Mouse (Mus musculus) macrophage (primary cell): Measurements from ENCODE around the gene Iyd. TPM values are rescaled to one million over a fixed set of nuclear protein-coding genes. Genes with fewer than 3 reads are reported as not detected.
"Not testable (repeated sequence)": the region's sequence is repeated elsewhere in the genome, so short reads cannot be mapped to it uniquely, and the experiment has no call there.

Experiments used
- H3K27ac ChIP-seq: fragments of 350-480 bp; formaldehyde crosslinking; 2 replicates; pipeline ENCODE4 v1.9.0; 2021
- H3K36me3 ChIP-seq: fragments of 350-480 bp; formaldehyde crosslinking; 2 replicates; pipeline ENCODE4 v1.9.0; 2021; ENCODE audit errors: inconsistent target
- H3K4me3 ChIP-seq: fragments of 350-480 bp; formaldehyde crosslinking; 2 replicates; pipeline ENCODE4 v1.9.0; 2021; ENCODE audit errors: inconsistent target
- H3K79me2 ChIP-seq: fragments of 350-480 bp; formaldehyde crosslinking; 2 replicates; pipeline ENCODE4 v1.9.0; 2021; ENCODE audit errors: inconsistent target
- WGBS: methylation state at CpG from one replicate; pipeline ENCODE4 v1.1.7; 2026; ENCODE audit warnings: inconsistent platforms; ENCODE audit not compliant: missing documents; 5-methylcytosine and 5-hydroxymethylcytosine counted together
- polyA plus RNA-seq: library from polyadenylated mRNA; stranded (reverse); fragments of 250-400 nt; gene quantifications from 3 replicates; pipeline ENCODE4 v1.2.4, GENCODE M21; 2018; ENCODE audit warnings: inconsistent platforms
- total RNA-seq, 78 experiments: library from RNA; depleted of rRNA; stranded (reverse); fragments of 250-400 nt; gene quantifications; 1 replicate in 9 of 78; 2 replicates in 24 of 78; 3 replicates in 43 of 78; 4 replicates in 2 of 78; pipeline ENCODE4 v1.2.4; 2018; ENCODE audit warnings: inconsistent platforms in 56 of 78

The Iyd gene
- total RNA-seq (2018; cell fraction: chromatin; rRNA removed): not detected
- not detected for total RNA-seq (2018; cell fraction: cytosol; rRNA removed)
- total RNA-seq (2018; cell fraction: nucleus; rRNA removed): not detected
- not detected in 3 replicates for polyA plus RNA-seq

DNA sequence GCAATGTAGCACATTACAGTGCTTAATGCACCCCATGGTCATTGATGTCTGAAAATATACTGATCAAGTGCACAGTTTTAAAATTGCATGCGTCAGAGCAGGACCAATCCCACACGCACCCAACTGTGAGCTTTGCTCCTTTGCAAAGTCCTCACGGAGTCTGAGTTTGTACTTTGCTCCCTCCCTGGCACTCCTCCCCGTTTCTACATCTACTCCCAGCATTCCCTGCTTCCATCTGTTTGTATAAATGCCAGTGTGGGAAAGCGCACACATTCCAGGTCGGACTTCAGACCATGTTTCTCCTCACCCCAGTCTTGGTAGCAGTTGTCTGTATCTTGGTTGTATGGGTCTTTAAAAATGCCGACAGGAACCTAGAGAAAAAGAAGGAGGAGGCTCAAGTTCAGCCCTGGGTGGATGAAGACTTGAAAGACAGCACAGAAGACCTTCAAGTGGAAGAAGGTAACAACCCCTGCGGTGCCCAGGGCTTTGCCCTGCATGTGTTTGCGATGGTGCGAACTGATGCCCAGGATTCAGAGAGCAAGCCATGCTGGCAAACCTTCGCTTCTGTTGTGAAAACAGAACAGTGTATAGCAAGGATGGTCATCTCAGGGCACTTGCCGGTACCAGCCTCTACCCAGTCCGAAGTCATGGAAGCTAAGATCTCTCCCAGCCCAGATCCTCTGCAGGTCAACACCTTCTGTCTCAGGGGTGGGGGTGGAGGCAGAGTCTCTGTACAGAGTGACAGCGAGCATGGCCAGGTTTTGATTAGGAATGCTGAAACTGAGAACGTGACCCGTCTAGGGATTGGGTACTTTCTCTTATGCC lies at the start of gene Iyd:
TSS of gene Iyd (plus strand) at position 238 of the 825 bp plus-strand sequence.
- H3K36me3 ChIP-seq: no peaks in the 10 kb centered on the region
- no peak within 1 kb of the TSS for H3K27ac ChIP-seq
- no peak within 1 kb of the TSS for H3K4me3 ChIP-seq
- WGBS: 90% methylated on average over 16 of the region's 16 CpGs
- no peaks in the 10 kb centered on the region for H3K79me2 ChIP-seq

DNA sequence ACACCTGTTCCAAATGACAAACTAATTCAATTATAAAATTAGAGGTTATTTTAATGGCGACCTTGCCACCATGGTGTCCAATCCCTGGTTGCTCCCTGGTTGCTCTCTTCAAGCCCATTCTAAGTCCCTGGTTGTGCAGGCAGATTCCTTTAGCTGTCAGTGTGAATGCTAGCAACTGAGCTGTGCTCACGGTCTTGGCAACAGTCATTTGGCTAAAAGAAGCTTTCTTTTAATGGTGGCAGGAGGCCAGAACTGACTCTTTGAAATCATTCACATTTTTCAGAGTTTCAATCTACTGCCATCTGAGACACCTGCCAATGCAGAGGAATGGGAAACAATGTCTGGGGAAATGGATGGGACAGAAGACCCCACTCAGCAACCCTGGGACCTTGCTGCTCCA lies 43.2 kb upstream of the Iyd start:
- no peaks in the 10 kb centered on the region for H3K79me2 ChIP-seq
- WGBS: 89% methylated on average over 2 of the region's 2 CpGs
- H3K4me3 ChIP-seq: no peak overlapping the region
- H3K27ac ChIP-seq: no peak overlapping the region
- H3K36me3 ChIP-seq: no peaks in the 10 kb centered on the region

DNA sequence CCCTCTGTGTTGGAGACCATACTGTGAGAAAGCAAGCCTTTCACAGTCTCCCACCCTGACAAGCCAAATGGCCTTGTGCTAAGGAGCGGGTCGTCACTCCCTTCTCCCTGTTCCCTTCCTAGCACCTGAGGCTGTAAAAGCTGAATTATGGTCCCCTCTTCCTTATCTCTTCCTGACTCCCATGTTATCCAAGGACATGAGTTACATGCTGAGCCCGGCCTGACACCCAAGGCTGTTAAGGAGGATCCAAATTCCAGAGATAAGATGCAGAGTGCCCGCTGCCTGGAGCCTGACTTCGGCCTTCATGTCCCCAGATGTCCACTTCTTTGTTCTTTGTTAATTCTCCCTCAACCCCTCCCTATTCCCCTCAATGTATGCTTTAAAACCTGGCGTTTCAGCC lies 39.2 kb upstream of the Iyd start:
- not testable (repeated sequence) for H3K27ac ChIP-seq, H3K36me3 ChIP-seq, H3K4me3 ChIP-seq, H3K79me2 ChIP-seq
- 92% methylated on average over 6 of the region's 6 CpGs for WGBS

DNA sequence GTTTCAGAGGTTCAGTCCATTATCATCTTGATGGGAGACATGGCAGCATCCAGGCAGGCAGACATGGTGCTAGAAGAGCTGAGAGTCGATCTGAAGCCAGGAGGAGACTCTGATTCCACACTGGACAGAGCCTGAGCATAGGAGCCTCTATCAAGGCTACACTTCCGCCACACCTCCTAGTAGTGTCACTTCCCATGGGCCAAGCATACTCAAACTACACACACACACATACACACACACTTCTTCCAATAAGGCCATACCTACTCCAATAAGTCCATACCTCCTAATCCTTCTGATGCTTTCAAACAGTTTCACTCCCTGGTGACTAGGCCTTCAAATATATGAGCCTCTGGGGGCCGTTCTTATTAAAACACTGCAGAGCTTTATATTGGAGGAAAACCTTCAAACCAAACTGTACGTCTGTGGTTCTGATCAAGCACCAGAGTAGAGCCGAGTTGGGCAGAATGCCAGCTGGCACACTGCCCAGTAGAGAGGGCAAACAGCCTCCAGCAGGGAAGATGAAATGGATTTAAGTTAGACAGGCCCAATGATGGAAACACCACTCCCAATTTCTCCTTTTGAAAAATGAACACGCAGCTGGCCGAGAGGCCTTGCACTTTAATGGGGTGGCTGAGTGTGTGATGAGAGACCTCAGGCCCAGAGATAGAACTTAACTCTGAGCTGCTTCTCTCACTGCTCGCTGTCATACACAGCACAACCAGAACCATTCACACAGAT lies 32.4 kb upstream of the Iyd start:
- Histone ChIP-seq H3K79me2 (no peaks in the 10 kb centered on the region), H3K27ac (no peak overlapping the region), H3K4me3 (no peak overlapping the region), H3K36me3 (no peaks in the 10 kb centered on the region)
- 64% methylated on average over 8 of the region's 8 CpGs for WGBS

DNA sequence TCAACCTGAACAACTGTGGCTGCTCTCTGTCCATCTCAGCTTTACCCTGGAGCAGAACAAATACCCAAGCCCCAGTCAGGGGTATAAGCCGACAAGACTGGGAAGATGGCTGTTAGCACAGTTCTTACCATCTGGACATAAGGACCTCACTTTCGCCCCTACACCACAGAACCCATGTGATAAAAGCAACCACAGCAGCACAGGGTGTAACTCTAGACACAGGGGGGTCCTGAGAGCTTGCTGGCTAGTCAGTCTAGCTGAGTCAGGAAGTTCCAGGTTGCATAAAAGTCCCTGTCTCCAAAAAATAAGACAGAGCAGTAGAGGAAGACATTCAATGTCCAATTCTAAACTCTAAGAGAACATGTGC lies 31.8 kb upstream of the Iyd start:
- no peak overlapping the region for H3K4me3 ChIP-seq
- no peak overlapping the region for H3K27ac ChIP-seq
- H3K36me3 ChIP-seq: no peaks in the 10 kb centered on the region
- no peaks in the 10 kb centered on the region for H3K79me2 ChIP-seq
- WGBS: 77% methylated on average over 2 of the region's 2 CpGs

DNA sequence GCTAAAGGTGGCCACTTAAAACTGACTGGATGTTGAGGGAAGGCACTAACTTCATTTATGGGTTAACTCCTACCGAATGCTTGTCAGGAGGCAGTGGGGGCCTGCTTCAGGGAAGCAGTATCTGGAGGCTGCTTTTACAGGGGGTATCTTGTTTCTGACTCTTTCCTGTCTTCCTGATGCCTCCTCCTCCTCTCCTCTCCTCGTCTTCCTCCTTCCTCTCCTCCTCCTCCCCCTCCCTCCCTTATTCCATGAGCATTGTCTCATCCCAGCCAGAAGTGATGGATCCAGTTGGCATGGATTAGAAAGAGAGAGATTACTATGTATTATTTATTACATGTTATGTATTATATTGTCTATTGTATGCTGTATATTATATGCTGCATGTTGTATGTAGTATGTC lies 31.3 kb upstream of the Iyd start:
- WGBS: 66% methylated on average over 2 of the region's 2 CpGs
- H3K4me3 ChIP-seq: no peak overlapping the region
- H3K36me3 ChIP-seq: no peaks in the 10 kb centered on the region
- H3K79me2 ChIP-seq: no peaks in the 10 kb centered on the region
- H3K27ac ChIP-seq: no peak overlapping the region

DNA sequence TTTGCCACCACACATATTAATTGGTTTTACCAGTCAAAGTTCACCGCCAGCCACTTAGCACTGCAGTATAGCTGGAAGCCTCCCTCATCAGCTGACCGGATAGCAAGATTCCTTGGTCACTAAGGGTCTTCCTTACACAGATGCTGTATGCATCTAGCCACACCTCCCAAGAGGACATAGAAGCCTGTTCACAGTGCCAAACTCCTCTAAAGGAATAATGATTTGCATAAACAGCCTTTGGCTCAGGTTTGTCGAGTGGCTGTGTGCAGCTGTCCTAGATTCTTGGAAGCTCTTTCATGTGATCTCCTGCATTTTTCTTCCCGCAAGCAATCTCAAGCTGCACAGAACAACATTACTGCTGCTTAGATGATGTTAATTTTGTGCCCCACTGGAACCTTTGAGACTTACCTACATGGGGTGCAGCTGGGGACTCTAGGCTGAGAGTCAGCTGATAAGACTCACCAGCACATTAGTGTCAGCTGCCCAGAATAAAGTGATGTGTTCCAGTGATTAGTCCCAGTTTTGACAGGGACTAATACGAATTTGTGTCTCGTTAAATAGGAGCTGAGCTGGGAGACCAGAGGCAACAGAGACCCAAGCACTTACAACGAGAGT lies 30.3 kb upstream of the Iyd start:
- Histone ChIP-seq H3K4me3 (no peak overlapping the region), H3K27ac (no peak overlapping the region), H3K36me3 (no peaks in the 10 kb centered on the region), H3K79me2 (no peaks in the 10 kb centered on the region)
- WGBS: 93% methylated on average over 6 of the region's 7 CpGs

DNA sequence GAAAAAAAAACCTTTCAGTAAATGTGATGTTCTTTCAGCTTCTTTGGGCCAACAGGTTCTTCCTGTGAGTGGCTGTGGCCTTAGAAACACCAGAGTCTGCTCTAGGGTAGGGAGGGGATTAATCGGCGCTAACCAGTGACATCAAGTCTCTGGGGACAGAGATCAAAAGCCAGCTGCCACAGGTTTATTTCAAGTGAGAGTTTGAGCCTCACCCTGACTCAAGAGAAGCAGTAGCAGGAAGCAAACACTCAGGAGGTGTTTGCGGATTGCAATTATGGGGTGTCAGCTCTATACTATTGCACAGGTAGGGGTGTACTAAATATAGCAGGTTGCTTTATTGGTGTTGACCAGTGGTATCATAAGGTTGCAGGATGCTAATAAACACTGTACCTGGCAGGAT lies 29.6 kb upstream of the Iyd start:
- WGBS: 93% methylated on average over 3 of the region's 3 CpGs
- H3K79me2 ChIP-seq: no peaks in the 10 kb centered on the region
- no peak overlapping the region for H3K4me3 ChIP-seq
- H3K27ac ChIP-seq: no peak overlapping the region
- no peaks in the 10 kb centered on the region for H3K36me3 ChIP-seq

DNA sequence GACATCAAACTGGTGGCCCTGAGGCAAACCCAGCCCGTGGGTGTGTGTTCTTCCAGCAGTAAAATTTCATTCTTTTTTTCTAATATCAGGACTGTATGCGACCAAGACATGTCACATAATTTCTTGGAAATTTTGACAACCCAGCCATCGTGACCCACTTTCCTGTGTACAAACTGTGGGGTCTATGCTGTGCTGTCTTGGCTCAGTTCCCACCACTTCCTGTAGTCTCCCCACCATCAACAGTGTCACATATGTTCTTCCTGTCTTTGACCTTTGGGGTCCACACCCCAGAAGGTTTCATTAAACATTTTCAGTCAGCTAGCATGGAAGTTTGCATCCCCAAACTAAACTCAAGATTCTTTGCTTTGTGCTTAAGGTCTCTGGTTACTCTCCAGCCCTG lies 28.6 kb upstream of the Iyd start:
- H3K79me2 ChIP-seq: no peaks in the 10 kb centered on the region
- H3K27ac ChIP-seq: no peak overlapping the region
- no peak overlapping the region for H3K4me3 ChIP-seq
- no peaks in the 10 kb centered on the region for H3K36me3 ChIP-seq
- 31% methylated on average over 3 of the region's 3 CpGs for WGBS

DNA sequence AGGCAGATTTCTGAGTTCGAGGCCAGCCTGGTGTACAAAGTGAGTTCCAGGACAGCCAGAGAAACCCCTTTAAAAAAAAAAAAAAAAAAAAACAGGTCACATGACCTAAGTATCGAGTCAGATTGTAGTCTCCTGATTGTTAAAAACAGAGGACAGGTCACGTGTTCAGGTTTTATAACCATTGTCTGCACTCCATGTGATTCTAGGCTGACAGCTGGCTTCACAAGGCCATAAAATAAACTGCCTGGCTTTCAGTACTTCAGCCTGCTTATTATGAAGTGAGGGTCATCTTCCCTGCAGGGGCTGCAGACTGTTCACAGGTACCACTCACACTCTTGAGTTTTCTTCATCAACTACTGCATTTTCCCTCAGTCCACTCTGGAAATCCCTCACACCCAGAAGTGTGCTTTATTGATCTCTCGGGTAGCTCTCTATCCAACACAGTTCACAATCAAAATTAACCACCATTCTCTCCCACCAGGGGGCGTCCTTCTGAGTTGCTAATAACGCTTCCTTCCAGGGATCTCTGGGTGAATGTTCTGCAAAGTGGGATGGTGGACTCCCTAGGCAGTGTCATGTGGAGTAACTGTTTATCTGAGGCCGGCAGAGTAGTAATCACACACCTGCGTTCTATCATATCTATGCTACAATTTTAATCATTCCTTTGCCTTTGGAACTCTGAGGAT lies 27.3 kb upstream of the Iyd start:
- H3K36me3 ChIP-seq: no peaks in the 10 kb centered on the region
- no peak overlapping the region for H3K27ac ChIP-seq
- H3K4me3 ChIP-seq: no peak overlapping the region
- no peaks in the 10 kb centered on the region for H3K79me2 ChIP-seq
- 74% methylated on average over 8 of the region's 8 CpGs for WGBS

DNA sequence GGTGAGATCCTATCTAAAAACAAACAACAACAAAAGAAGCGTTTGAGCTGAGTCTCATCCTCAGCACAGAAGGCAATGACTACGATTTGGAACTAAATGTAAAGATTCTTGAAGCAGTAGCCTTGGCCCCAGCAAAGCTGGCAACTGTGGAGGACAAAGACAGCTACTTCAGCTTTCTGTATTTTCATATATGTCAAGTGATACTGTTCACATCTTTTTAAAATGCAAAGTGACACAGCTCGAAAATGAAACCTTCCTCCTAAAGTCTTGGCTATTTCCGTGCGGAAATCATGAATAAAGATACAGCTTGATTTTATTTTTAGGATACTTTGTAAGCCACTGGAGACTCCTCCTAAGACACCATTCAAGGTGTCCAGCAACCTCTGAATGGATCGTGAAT lies 26.1 kb upstream of the Iyd start:
- H3K4me3 ChIP-seq: no peak overlapping the region
- H3K79me2 ChIP-seq: no peaks in the 10 kb centered on the region
- no peaks in the 10 kb centered on the region for H3K36me3 ChIP-seq
- WGBS: 93% methylated on average over 6 of the region's 6 CpGs
- H3K27ac ChIP-seq: no peak overlapping the region

DNA sequence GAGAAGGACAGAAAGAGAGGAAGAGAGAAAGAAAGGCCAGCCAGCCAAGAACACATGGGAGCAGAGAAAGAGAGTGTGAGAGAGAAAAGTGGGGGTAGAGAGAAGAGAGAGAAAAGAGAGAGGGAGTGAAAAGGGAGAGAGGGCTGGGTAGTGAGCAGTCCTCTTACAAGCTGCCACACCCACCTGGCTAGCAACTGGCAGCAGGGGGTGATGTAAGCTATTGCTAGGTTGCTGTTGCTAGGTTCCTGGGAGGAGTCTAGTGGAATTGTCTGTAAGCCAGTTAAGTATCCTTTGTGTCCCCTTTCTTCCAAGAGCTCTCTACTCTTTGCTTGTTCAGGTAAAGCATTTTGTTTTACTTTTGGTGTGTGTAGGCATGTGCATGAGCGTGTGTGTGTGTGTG lies 25.4 kb upstream of the Iyd start:
- no peak overlapping the region for H3K27ac ChIP-seq
- no peaks in the 10 kb centered on the region for H3K79me2 ChIP-seq
- 83% methylated on average over 1 of the region's 1 CpGs for WGBS
- no peaks in the 10 kb centered on the region for H3K36me3 ChIP-seq
- H3K4me3 ChIP-seq: no peak overlapping the region

DNA sequence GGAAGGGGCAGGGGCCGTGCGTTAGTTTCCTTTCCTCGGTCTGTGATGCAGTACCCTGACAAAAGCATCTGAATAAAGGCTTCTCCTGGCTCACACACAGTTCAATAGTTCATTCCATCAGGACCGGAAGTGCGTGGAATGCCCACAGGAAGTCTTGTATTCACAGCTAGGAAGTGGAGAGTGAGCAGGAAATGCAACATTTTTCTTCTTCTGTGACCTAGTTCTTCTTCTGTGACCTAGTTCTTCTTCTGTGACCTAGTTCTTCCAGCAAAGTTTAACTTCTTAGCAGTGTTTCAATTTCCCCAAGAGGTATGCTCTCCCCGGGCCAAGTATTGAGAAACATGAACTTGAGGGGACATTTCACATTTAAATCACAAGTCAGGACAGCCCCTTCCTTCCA lies 23.6 kb upstream of the Iyd start:
- Histone ChIP-seq H3K4me3 (no peak overlapping the region), H3K27ac (no peak overlapping the region), H3K79me2 (no peaks in the 10 kb centered on the region), H3K36me3 (no peaks in the 10 kb centered on the region)
- 29% methylated on average over 6 of the region's 6 CpGs for WGBS

DNA sequence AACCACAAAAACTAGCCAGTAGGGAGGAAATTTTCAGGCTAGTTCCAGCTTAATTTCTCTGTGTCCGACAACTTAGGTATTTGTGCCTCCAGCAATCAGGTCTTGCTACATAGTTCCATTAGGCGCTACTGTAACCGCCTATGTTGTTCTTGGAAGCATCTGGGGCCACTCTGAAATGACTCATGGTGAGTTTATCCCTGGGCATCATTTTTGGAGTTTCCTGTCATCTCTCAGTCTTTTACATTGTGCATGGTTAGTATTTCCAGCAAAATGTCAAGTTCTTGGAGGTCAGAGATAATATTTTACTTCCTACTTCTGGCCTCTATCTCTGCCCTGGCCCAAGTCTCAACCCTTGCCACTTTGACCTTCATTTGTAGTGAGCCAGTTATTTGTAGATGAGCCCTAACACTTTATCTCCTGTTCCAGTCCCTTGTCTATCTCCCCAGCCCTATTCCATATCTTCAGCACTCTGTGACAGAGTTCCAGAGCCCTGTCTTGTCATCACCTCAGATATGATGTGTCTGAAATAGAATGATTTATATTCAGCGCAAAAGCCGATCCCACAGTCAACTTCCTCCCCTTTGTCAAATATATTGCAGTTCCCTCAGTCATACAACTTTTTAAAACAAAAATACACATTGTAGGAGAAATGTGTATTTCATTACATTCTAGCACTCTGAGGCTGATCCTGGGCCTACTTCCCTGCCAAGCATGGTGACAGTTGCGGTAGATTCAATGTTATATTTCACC lies 16.8 kb upstream of the Iyd start:
- H3K79me2 ChIP-seq: no peaks in the 10 kb centered on the region
- WGBS: 97% methylated on average over 6 of the region's 6 CpGs
- H3K4me3 ChIP-seq: no peak overlapping the region
- no peak overlapping the region for H3K27ac ChIP-seq
- H3K36me3 ChIP-seq: no peaks in the 10 kb centered on the region
